Mouse (Mus musculus): ENCODE results near the gene Ifrd2.
A peak's percentile ranks its signal among the peaks of the same experiment; 100 is the strongest.

Gene Ifrd2

DNA sequence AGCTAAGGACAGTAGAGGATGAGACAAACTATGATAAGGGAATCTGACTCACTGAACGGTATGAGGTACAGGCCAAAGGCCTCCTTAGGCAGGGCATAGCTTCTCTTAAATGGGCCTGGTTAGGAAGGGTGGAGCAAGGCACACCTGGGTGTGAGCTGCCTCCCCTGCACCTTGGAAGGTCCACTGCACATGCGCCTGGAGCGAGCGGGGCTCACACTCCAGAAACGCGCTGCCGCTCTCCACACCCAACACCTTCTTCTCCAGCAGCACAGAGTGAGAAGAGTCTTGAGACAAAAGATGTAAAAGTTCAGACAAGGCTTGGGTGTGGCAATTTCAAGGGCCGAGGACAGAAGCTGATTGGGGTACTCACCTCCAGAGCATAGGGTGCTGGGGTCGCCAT is 12.0 kb downstream of the Ifrd2 start:
- DNase-seq (ENCODE audit: low read depth, low spot score), result no peak

DNA sequence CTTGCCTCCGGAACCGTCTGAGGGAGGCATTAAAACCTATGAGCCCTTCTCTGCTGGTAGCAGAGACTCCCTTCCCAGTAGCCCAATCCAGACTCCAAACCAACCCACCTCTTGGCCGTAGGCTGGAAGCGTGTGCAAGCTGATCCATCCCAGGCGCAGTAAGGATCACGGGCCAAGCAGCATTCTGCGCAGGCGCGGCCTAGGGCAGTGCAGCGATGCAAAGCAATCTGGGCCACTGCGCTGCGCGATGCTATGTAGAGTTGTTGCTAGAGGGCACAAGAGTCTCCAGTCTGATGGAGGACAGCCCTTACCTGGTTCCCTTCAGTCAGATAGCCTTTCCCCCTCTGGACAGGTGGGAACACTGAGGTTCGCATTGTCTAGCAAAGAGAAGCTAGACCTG is 12.4 kb downstream of the Ifrd2 start:
- no peak for DNase-seq (ENCODE audit: low read depth, low spot score)

DNA sequence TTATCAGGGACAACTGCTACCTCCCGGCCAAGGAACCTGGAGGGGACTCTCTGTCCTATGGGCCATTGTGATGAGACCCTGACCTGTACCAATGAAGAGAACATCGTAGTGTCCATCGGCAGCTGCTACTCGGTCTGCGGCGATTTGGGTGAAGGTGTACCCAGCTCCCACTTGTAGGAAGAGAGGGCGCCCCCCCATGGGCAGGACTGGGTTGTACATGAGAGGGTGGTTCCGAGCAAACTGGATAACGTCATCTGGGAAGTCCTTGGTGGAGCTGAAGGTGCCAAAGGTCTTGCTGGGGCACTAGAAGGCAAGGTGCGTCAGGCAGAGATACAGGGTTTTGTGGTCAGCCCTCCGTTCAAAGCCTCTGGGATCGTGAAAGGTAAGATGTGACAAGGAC is 13.3 kb downstream of the Ifrd2 start:
- no peak for DNase-seq (ENCODE audit: low read depth, low spot score)

DNA sequence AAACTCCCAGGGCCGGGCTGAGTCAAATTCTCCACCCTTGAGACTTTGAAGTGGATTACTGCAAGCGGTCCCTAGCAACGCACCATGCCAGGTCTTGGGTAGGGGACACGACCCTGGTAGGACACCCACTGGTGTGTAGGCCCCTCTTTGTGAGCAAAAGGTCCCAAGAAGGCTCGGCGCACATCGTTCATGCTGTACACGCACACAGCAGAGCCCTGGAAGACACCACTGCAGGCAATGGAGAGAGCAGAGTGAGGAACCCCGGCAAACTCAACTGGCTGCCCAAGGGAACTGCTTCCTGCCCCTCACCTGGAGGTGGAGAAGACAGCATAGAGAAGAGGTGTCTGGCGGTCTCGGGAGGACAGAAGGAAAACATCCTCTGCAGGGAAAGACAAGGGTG is 13.8 kb downstream of the Ifrd2 start:
- DNase-seq (ENCODE audit: low read depth, low spot score), result no peak

DNA sequence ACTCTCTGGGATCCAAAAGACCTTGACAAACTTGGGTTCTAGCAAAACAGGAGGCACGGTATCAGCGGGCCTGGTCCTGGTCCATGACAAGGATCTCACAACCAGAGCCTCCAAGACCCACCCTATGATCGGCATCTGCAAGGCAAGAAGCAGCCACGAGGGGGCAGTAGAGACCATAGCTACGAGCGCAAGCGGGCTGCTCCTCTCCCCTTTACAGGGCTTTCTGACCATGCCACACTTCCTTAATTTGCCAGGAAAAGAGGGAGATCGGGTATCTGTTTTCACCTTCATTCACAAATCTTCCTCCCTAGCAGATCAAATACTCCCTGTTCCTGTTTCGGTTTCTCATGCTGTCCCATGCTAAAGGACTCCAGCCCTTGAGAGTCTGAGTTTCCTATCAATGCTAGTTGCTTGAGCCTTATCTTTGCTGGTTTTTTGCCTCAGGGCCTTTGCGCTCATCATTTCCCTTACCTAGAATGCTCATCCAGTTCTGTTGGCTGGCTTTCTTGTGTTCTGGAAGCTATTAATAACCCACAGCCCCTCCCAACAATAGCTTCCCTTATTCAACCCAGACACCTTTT is 14.7 kb downstream of the Ifrd2 start:
- DNase-seq (ENCODE audit: low read depth, low spot score), result no peak

DNA sequence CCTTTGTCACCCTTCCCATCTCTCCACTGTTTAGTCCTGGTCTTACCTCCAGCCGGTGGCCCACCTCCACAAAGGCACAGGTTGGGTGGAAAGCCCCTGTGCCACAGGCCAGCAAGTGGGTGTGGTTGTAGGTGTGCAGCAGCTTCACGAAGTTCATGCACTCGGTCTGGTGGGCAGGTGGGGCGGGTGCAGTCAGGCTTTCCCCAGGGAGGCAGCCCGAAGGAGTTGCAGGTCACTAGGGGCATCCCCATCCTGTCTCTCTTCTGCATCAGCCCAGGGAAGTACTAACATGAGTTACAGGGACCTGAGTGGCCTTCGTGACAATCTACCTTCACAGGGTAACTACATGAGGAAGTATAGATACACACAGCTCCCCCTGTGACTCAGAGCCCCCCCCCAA is 15.8 kb downstream of the Ifrd2 start:
- DNase-seq (ENCODE audit: low read depth, low spot score), result no peak

DNA sequence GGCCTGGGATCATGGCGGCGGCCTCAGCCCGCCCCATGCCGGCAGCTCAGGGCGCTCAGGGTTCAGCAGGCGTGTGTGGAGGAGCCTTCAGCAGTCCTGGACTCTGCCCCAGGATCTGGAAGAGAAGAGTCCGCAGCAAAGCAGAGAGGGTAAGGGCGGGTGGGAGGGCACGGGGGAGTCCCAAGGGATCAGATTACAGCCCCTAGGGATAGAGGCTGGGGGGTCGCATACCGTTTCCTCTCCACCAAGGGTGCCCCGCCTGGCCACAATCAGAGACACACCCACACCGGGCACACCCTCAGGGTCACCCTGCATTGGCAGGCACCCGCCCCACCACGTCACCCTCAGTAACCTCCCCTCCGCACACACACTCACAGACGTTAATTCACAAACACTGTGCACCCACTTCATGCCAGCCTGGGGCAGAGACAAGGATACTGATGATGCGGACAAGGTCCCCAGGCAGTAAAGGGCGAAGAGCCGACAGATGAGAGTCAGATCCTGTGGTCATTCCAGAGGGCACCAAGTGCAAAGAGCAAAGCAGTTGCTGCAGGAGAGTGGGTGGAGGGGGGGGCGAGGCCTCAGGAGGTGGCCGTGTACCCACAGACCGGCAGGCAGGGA is 17.7 kb downstream of the Ifrd2 start:
- no peak for DNase-seq (ENCODE audit: low read depth, low spot score)

DNA sequence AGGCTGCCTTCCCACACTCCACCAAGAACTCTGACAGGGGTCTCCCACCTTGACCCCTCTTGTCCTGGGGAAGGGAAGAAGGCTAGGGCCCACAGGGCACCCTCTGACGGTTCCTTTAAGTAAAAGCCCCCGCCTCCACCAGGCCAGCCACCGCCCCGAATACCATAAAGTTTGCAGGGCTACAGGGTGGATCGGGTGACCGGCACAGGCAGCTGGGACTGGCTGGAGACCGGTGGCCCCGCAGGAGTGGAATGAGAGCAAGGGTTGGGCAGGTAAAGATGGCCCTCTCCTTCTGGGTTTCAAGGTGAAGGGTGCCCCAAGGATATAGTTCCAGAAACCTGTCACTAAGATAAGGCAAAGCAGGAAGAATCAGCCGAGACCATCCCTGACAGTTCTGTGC is 19.1 kb downstream of the Ifrd2 start:
- no peak for DNase-seq (ENCODE audit: low read depth, low spot score)

DNA sequence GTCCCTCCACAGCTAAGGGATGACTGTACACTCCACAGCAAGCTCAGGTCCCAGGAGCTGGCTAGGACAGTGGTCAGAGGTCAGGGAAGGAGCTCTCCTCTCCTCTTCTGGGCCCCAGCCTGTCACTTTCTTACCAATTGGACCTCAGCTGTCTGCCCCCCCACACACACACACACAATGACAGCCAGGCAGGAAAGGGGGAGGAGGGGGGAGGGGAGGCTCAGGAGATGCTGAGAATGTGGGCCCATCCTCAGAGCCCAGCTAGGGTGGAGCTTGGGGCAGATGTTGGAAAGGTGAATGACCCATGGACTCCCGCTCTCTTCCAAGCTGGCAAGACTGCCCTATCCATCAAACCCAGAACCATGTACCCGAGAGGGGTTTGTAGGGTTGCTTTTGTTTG is 19.6 kb downstream of the Ifrd2 start:
- DNase-seq (ENCODE audit: low read depth, low spot score), result no peak

DNA sequence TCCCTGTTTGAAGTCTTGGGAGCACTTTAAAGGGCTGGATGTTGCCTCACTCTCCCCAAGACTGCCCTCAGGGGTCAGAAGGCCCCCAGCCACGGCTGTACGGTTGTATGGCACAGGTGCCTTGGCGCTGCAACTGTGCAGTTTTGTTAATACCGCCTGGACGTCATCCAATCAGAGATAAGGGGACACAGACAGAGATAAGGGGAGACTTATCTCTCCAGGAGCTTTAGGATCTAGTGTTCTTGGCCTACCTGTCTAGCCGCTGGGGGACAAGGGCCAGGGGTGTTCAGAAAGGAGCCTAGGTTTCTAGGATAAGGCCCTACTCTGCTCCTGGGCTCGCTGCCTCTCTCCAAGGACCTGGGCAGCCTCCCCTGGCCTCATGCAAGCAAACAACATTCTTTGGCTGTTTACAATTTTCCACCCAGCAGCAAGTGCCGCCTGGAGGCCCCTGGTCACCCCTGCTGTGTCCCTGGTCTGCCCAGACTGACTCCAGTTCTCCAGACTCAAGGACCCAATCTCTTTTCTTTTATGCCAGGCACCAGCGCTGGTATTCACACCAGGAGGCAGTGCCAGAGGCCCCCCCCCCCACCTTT is 20.3 kb downstream of the Ifrd2 start:
- no peak for DNase-seq (ENCODE audit: low read depth, low spot score)

DNA sequence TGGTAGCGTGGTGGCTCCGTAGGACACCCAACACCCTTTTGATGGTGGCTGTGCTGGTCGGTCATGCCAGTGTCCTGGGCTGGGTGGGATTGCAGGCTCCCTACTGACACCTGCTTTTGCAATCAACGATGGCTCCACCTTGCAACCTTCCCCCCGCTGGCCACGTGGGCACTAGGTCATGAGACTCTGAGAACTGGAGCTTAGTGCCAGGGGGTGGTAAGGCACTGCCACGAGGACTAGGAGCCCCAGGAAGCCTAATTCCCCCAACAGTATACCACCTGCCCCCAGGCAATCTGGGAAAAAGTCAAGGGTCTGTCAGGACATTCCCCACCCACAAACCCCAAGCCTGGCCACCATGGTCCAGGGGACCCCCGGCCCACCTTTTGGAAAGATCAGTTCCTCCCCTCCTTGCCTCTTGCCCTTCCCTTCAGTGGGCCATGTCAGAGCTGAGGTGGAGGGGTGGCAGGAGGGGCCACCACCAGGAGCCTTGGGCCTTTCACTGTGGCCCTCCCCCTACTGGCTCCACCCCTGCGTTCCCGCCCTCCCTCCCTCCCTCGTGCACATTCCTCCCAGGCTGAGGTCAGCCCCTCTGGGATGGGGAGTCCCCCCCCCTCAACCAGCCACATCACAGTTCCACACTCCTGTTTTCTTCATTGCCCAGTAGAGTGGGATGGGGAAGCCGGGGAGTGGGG is 21.4 kb downstream of the Ifrd2 start, which contains the start of gene Sema3b:
Sema3b (minus strand) TSS at position 489 of the 692 bp plus-strand sequence.
- DNase-seq (ENCODE audit: low read depth, low spot score), result no peak

DNA sequence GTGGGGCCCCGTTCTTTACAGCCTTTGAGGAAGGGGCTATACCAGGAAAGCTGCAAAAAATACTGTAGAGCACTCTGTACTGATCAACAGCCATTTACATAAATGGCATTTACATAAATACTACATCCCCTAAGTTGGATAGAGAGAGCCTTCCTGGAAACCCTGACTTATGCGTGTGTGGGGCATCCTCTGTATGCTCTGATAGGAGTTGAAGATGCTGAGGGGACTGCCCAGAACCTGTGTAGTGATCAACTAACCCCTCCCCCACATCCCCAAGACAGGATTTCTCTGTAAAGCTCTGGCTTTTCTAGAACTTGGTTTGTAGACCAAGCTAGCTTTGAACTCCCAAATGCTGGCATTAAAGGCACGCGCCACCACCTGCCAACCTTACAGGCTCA is 22.0 kb downstream of the Ifrd2 start:
- DNase-seq (ENCODE audit: low read depth, low spot score), result no peak

DNA sequence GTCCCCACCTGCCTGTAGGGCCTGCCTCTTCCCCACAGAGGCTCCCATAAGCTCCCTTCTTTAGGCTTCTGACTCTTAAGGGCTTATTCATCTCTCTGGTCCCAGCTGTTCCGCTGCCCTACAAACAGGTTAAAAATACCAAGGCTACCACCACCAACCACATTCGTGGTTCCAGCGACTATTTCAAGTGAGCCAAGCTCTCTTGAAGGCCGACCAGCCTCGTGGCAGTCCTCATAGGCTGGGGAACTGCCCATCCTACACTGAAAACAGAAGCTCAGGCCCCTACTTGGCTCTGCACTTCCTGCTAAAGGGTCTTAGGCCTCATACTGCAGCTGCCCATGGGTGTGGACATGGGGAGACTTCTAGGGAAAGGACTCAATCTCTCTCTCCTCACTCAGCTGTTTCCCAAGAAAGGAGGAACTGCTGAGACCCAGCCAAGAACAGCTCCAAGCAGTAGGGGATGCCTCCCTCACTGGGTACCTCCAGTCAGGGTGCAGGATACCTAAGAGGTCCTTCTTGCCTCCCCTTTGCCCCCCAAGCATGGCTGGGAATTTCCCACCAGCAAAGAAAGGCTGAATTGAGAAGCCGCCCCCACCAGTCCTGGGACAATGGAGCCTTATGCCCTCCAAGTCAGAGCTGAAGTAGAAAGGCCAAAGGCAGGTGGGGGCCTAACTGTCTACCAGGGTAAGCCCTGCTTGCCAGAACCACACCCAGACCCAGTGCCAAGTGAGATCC is 24.2 kb downstream of the Ifrd2 start:
- DNase-seq (ENCODE audit: low read depth, low spot score), result no peak

DNA sequence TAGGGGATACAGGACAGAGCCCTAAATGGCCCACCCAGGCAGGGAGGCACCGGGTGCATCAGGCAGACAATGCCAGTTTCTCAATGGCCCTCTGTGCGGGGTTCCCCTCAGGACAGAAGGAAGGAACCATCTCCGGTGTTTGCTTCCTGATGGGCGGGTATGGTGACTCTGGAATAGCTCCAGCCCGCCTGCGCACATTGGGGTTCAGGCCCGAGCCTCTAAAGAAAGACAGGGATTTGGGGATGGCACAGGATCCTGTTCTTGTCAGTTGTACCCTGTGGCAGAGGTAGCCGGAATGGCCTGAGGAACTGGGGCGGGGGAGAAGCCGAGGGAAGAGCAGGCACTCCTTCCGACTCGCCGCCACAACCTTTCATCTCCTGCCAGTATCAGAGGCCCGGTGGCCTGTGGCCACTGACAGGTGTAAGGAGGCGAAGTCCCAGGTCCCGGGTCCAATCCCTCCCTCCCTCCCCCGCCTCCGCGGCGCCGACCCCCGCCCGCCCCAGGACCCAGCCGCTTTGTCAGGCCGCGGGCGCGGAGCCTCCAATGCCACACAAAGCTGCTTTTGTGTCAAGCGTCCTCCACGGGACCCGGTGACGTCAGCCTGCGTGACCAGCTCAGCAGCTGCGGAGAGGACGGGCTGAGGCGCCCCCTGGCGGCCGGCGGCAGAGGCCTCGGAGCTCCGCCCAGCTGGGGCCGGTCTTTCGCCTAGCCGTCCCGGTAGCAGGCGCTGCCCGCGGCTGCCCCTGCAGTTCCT is 24.9 kb downstream of the Ifrd2 start:
- DNase-seq (ENCODE audit: low read depth, low spot score), result peak; percentile 88

DNA sequence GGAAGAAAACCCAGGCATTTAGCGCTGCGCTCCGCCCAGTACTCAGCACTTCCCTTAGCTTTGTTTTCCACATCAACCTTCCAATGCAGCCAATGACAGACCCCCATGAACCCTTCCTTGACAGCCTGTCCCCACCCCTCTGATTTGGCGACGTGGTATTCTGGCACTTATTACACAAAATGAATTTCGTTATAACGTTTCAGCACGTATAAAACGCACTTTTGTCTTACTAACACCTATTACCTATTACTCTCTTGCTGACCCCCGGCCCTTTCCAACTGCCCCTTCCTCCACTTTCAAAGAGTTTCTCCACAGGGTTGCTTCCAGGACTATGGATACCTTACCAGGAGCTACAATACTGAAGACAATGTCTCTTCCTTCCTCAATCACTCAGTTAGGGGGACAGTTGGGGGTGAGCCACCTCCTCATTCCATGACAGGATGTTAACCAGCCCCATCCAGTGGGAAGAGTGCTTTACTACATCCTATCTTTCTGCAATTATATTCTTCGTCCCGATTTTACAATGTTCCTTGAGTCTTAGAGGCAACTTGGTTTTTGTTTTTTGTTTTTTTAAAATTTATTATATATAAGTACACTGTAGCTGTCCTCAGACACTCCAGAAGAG is 25.6 kb downstream of the Ifrd2 start:
- no peak for DNase-seq (ENCODE audit: low read depth, low spot score)

DNA sequence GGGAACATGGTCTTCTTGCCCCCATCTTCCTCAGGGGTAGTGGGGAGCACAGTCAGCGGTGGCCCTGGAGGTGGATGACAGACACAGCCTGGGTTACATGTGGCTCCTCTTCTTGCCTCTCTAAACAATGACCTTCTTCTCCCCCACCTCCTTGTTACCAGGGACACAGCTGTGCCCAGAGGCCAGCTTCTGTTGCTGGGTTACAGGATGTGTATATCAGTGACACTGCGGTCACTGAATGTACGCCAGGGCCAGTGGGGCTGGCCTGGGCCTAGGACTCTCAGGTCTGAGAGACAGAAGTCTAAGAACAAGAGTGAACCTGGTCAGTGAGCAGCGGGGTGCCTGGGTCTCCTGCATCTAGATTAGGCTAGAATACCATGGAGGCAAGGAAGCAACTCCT is 27.6 kb downstream of the Ifrd2 start:
- DNase-seq (ENCODE audit: low read depth, low spot score), result no peak

DNA sequence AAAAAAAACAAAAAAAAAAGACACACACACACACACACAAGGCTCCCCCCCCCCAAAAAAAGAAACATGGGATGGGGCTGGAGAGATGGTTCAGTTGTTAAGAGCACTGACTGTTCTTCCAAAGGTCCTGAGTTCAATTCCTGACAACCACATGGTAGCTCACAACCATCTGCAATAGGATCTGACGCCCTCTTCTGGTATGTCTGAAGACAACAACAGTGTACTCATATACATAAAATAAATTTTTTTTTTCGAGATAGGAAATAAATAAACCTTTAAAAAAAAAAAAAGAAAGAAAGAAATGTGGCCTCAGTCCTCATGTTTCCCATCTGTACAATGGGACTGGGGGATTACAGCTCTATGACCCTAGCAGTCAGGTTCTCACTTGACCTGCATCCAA is 30.0 kb downstream of the Ifrd2 start:
- no peak for DNase-seq (ENCODE audit: low read depth, low spot score)

DNA sequence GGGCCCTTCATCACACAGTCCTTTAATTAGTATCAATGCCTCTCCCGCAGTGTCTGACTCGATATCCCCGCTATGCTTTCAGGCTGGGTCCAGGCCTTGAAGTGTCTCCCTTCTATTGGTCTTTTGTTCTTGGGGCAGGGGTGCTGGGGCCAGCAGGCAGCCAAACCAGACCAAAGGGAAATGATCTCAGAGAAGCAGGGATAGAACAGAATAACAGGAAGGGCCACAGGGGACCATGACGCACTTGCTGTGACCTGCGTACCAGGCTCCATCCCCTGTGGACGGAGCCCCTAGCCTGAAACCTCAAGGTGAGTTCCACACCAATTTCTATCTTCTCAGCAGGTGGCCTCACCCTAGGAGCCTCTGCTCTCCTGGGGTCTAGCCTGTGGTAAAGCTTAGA is 30.7 kb downstream of the Ifrd2 start:
- no peak for DNase-seq (ENCODE audit: low read depth, low spot score)

DNA sequence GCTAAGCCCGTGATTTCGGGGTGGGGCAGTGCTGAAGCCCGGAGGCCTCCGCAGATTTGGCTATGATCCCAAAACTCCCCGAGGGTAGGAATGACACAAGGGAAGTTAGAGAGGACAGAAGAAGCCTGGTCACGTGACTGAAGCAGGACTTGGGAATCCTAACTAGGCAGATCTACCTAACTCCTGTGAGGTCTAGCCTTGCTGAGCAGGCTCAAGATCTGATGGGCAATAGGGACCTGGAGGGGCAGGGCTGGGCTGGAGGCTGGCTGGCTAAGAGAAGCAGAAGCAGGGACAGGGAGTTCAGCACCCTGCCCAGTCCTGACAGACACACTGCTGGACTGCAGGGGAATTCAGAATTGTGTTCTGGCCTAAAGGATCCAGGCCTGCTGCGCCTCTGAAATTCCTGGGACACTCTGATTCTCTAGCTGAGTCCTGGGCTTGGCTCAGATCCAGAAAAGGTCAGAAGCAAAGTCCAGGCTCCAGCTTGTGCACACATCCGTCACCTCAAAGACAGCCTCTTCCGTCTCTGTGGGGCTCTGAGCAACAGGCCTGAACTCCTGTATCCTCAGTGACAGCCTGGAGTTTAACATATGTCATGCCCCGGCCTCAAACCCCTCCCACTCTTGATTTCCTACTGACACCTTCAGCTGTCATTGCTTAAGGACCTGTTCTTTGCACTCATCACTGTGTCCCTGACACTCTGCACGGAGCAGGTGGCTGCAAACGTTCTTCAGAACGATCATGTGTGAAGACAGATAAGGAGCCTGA is 31.5 kb downstream of the Ifrd2 start:
- DNase-seq (ENCODE audit: low read depth, low spot score), result no peak

DNA sequence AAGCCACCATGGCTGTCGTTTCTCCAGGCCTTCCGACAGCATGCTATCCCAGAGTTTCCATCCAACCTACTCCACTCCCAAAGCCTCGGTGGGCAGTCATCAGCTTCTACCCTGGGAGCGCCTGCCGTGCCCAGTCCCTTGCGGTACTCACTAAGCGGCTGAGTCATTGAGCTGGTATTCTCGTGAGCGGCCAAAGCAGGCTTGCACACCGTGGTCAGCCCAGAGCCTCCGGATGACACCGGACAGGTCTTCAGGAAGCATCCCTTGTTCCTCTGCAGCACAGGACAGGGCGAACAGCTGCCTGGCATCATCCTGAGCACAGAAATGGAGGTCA is 32.1 kb downstream of the Ifrd2 start:
- no peak for DNase-seq (ENCODE audit: low read depth, low spot score)
